Mouse (Mus musculus): ENCODE measurements around the gene Ahcyl2. TPM values are rescaled to one million over a fixed set of nuclear protein-coding genes. Genes with fewer than 3 reads are reported as not detected.

The Ahcyl2 gene
- total RNA-seq, 2 experiments from 2014 or later: 124 to 260 TPM

DNA sequence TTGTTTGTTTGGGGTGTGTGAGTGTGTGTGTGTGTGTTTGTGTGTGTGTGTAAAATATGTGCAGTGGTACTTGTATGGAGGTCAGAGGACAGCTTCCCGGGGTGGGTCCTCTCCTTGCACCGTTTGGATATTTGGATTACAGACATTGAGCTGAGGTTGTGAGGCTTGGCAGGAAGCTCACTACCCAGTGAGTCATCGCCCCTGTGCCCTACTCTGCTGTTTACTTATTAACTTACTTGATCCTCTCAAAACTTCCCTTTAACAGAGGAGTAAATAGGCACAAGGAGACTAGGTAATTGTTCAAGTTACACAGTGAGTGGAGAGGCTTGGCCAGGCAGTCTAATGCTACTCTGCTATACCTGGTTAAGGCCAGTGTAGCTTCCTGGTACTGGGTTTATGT is 81.0 kb downstream of the Ahcyl2 start:
- peak in 1 of 2 experiments; percentile 12 for DNase-seq (ENCODE audit: low spot score in 2 of 2)

DNA sequence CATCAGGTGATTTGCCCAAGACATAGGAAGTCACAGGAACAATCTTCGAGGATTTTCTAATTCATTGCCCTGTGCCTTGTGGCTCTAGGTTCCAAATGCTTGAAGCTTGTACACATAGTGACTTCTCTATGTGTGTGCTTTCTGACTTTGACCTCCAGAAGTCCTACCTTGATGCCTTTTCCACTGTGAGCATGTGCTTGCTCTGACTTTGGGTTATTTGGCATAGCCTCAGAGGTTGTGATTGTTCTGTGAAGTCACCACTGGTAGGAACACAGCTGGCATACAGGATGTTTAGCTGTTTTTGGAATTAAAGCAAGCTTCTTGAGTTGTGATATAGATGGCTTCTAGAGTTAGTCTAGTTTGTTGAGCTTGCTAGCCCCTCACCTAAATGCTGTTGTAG is 82.3 kb downstream of the Ahcyl2 start:
- no peak for DNase-seq (ENCODE audit: low spot score in 2 of 2)

DNA sequence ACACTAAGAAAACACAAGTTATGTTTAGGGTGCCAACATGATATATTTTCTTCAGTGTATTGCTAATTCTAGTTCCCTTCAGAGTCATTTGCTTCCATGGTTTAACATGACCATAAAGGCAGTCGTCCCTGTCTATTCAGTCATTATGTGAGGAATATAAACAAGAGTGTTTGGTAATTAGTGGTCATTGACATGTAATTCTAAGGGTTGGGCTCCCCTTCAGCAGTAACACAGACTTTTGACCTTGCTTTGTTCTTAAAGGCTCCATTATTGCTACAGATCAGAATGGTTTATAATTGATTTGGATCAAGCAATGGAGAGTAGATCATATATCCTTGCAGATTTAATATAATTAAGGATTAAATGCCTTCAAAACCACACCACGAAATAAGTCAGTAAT is 82.9 kb downstream of the Ahcyl2 start:
- DNase-seq (ENCODE audit: low spot score in 2 of 2): no peak

DNA sequence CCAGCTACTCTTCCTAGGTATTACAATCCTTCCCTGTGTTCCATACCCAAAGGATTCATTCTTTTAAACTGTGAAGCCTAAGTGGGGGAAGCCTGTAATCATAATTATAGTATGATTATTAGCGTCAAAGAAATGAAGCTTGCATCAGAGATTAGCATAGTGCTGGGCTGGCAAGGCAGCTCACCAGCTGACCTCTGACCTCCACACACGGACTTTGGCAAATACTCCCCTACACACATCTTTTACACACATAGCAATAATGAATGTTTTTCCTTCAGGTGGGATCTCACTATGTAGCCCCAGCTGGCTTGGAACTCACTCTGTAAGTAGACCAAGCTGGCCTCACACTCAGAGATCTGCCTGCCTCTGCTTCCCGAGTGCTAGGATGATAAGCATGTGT is 84.1 kb downstream of the Ahcyl2 start:
- DNase-seq (ENCODE audit: low spot score in 2 of 2): no peak

DNA sequence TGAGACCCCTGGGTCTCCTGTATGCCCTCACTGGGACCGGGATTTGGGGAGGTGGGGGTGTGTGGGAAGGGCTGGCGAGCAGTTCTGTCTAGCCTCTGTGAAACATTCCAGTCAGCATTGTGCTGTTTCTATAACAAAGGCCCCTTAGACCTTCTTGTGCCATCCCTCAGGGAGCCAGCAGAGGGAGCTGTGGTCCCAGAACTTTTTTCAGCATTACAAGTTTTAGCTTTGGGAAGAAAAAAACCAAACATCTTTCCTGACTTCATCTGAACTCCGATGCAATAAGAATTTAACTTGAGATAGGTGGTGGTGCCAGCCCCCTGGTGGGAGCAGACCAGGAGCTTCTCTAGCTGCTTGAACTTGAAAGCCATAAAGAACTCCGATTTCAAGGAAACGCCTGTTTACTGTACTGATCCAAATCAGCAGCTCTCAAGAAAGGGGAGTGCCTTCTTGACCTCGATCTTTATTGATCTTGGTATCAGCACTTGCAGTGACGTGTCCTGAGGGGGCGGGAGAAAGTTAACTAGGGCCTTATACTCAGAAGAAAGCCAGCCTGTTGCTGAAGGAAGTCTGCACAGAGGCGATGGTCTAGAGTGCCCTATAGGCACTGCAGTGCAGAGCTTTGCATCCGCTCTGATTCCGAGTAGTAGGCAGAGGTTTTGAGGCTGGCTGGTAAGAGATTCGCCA is 85.5 kb downstream of the Ahcyl2 start:
- DNase-seq (ENCODE audit: low spot score in 2 of 2): peak; percentile 69 to 79

DNA sequence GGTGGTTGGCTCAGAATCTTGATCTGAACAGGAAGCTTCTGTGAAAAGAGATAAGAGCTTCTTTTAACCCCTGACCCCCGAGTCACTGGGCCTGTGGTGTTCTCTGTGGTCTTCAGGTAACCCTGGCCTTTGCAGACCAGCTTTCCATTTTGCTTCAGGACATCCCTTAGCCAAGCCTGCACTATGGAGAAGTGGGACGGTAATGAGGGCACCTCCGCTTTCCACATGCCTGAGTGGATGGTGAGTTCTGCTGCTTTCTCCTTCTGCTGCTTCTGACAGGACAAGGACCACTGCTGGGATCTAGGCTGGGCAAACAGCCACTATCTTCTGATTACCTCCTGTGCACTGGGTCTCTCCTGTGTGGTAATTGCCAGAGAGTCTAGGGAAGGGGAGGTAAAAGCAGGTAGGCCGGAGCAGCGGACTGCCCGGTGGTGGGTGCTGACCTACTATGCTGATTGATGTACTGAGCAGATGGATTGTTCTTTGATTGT is 86.1 kb downstream of the Ahcyl2 start:
- DNase-seq (ENCODE audit: low spot score in 2 of 2): no peak

DNA sequence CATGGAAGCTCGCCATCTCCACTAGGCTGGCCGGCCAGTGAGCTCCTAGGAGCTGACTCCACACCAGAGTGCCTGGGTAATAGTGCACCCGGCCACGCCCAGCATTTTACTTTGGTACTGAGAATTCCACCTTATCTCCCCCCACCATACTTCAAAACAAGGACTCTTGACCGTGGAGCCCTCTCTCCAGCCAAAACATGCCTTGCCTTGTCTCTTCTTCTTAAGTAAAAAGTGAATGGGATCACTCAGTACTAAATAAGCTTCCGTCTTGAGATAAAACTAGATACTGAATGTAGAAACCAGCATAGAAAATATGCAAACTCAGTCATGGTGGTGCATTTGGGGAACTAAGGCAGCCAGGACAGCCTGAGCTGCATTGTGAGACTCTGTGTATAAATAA is 90.8 kb downstream of the Ahcyl2 start:
- DNase-seq (ENCODE audit: low spot score in 2 of 2): no peak

DNA sequence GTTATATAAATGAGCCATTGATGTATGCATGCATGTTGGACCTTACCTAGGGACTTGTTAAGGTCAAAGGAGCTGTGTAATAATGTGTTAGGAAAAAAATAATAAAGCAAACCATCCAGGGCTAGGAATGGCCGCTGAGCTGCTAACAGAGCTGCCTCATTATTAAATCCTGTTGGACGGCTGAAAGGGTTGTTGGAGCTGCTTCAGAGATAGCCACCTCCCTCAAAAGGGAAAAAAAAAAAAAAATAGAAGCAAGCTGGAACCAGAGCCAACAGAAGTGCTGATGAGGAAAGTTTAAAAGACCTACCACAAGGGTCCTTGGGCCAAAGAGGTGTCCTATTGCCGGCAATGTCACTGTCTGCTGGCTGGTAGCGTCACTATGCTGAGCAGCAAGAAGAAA is 91.5 kb downstream of the Ahcyl2 start:
- DNase-seq (ENCODE audit: low spot score in 2 of 2): no peak

DNA sequence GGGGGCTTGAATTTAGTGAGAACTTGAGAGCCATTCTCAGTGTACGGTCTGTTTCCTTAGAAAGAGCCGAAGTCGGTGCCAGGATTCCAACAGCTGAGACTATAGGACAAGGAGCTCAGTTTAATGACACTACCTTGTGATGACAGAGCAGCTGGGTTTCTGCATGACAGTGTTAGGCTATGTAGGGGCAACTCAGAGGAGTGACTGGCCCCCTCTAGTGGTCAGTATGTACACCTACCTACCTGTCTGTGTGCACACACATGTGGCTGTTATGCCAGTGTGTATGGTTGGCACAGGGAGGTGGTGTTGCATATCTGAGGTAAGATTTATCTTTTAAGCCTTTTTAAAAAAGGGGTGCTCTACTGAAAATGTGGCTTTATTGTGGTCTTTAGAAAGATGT is 92.4 kb downstream of the Ahcyl2 start:
- DNase-seq (ENCODE audit: low spot score in 2 of 2): no peak

DNA sequence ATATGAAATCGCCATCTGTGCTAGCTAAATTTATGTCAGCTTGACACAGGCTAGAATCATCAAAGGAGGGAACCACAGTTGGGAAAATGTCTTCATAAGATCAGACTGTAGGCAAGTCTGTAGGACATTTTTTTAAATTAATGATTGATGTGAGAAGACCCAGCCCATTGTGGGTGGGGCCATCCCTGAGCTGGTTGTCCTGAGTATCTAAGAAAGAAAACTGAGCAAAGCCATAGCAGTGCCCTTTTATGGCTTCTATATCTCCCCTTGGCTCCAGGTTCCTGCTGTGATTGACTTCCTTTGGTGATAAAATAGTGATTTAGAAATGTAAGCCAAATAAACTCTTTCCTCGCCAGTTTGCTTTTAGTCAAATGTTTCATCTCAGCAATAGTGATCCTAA is 97.1 kb downstream of the Ahcyl2 start:
- no peak for DNase-seq (ENCODE audit: low spot score in 2 of 2)

DNA sequence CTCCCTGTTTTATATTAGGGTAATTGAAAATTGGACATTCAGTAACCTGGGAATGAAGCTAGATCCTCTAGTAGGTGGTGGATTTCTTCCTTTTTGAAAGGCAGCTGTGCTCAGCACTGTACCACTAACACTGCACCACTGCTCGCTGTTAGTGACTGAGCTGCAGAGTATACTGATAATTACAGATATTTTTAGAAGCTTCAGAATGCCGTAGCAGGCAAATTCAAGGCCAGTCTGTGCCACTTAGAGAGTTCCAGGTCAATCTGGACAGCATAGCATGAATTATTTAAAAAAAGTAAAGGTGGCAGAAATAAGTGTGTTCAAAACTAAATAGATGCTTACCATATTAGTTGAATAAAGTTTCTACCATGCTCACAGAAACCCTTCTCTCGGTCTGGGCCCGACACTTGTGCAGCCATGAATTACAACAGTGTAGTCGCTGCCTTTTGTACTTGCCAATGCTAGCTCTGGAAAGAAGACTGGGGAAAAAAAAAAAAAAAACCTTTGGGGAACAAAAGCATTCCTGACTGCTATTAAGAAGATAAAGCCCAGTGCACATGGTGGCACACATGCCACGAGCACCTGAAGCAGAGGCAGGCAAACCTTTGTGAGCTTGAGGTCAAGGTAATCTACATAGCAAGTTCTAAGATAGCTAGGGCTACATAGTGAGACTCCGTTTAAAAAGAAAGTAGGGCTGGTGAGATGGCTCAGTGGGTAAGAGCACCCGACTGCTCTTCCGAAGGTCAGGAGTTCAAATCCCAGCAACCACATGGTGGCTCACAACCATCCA is 99.3 kb downstream of the Ahcyl2 start:
- DNase-seq (ENCODE audit: low spot score in 2 of 2): no peak

DNA sequence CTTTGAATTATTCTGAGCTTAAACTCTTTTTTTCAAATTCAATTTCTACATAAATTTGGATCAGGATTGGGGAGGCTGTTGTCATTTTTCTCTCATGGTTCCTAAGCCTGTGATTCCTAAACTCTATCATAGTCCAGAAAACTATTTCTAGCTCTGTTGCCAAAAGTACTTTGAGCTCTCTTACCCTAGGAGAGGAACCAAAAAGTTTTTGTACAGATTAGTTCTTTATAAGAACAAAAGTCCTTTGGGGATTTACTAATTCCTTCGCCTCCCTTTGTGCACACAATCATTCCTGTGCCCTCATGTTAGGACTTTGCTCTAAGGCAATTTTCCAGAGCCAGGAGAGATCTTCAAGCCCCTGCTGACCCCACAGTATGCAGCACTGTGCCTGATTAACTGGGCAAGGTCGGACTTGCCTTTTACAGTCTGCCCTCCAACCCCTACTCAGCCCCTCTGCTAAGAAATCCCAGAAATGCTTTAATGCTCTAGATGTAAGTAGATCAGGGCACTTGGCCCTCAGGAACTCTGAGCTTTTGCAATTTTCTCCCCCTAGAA is 100.6 kb downstream of the Ahcyl2 start:
- no peak for DNase-seq (ENCODE audit: low spot score in 2 of 2)

DNA sequence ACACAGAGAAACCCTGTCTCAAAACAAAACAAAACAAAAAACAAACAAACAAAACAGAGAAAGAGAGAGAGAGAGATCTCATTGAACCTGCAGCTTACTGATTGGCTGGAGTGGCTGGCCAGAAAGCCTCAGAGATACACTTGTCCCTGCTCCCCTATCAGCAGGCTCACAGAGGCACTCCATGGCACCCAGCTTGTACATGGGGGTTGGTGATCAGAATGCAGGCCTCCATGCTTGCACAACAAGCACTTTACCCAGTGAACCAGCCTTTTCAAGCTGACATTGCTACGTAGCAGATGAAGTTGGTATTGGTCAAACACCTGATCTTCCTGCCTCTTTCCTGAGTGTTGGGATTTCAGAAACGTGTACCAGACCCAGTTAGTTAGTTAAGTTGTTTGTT is 105.8 kb downstream of the Ahcyl2 start:
- no peak for DNase-seq (ENCODE audit: low spot score in 2 of 2)

DNA sequence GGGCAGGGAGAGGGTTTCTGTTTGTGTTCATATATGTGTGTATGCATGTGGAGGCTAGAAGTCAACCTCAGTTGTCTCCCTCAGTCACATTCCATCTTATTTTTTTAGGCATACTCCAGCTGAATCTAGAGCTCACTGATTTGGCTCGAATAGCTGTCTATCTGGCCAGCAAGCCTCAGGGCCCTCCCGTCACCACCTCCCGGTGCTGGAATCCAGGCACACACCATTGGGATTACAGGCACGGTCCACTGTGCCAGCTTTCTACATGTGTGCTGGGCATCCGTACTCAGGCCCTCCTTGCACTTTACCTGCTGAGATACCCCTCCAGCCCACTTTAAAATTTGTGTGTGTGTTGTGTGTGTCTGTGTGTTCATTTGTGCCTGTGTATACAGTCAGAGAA is 107.8 kb downstream of the Ahcyl2 start:
- DNase-seq (ENCODE audit: low spot score in 2 of 2): no peak

DNA sequence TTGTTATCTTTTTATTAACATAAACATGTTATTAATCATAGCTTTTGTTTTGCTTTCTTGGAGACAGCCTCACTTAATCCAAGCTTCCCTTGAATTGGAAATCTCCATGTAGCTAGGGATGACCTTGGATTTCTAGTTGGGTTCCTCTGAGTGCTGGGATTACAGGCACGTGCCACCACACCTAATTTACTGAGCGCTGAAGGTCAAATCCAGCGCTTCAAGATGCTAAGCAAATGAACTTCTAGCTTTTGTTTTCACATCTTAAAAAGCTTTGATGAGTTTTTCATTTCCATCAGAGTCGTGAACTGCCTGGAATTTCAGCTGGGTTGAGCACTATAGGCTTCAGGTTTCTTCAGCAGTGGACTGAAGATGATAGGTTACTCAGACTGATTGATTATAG is 109.0 kb downstream of the Ahcyl2 start:
- DNase-seq (ENCODE audit: low spot score in 2 of 2): no peak

DNA sequence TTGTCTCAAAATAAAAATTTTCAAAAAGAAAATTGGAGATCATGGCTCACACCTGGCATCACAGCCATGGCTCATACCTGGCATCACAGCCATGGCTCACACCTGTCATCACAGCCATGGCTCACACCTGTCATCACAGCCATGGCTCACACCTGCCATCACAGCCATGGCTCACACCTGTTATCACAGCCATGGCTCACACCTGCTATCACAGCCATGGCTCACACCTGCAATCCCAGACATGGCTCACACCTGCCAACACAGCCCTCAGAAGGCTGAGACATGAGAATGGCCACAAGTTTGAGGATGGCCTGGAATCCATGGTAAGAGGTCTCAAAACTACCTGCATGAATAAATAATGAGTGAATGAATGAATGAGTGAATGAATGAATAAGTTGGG is 111.8 kb downstream of the Ahcyl2 start:
- DNase-seq (ENCODE audit: low spot score in 2 of 2): no peak

DNA sequence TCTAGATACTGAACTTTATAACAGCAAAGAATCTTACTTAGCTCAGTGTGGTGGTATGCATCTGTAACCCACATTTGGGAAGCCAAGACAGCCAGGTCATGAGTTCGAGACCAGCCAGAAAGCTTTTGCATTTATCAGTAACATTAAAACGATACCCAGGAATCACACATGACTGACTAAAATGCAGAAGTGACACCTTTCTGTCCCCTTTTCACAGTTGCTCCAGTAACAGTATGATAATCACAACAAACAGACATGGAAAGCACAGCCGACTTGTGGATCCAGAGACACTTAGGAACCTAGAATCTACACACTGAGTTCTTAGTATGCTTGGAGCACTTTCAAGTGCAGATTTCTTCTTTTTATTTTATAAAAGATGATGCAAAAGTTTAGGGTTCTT is 113.0 kb downstream of the Ahcyl2 start:
- DNase-seq (ENCODE audit: low spot score in 2 of 2): no peak

DNA sequence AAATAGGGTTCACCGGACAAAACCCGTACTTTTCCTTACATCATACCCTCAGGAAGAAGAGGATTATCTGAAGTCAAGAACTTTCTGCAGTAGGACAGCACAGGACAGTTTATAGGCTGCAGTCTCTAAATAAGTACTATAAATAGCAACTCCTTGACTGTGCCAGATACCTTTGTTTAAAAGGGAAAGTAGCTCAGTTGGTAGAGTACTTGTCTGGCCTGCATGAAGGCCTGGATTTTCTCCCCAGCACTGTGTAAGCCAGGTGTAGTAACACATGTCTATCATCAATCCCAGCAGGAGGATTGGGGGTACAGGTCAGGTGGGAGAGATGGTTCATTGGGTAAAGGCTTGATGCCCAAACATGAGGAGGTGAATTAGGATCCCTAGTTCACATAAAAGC is 114.1 kb downstream of the Ahcyl2 start:
- DNase-seq (ENCODE audit: low spot score in 2 of 2): no peak

DNA sequence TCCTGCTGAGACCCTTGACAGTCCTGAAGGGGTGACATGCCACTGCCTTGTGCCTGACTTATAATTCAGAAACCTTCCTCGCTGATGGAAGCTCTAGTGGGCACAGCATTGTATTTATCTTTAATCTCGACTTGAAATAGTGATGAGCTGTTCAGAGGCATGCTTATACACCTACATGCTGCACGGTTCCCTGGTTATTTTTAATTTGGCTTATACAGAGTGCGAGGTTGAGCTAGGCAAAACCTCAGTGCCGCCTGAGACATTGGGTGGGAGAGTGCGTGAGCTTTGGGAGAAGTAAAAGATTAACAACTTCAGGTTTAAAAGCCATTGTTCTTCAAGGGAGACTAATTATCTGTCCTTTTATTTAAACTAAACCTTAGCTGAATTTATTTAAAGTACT is 115.1 kb downstream of the Ahcyl2 start:
- DNase-seq (ENCODE audit: low spot score in 2 of 2): no peak

DNA sequence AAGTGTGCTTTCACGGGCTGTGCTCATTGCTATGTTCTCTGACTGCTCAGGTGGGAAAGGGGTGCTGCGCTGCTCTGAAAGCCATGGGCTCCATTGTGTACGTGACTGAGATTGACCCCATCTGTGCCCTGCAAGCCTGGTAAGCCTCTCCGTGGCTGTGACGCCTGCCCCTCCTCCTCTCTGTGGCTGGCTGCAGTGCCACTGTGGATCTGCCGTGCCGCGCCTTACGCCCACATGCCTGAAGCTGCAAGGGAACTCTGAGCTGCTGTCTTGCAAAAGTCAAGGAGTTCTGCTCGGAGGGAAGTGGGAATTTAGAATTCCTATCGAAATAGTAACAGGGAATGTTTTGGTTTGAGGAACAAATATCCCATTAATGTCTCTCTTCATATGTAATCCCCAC is 123.3 kb downstream of the Ahcyl2 start:
- DNase-seq (ENCODE audit: low spot score in 2 of 2): no peak

DNA sequence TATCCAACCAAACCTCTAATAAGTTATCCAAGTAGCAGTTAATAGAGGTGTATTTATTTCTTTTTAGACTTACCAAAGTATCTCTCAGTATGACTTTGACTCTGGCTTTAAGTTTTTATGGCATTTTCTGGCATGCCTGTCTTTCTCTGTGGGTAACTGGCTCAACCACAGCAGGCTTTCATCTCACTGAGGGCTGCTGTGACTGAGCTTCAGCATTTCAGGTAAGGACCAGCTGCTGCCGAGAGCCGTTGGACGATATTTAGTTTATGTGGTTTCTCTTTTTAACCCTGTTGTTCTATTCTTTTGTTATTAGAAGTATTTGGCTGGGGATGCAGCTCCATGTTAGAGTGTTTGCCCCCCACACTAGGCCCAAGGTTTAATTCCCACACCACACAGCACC is 129.2 kb downstream of the Ahcyl2 start:
- DNase-seq (ENCODE audit: low spot score in 2 of 2): no peak

DNA sequence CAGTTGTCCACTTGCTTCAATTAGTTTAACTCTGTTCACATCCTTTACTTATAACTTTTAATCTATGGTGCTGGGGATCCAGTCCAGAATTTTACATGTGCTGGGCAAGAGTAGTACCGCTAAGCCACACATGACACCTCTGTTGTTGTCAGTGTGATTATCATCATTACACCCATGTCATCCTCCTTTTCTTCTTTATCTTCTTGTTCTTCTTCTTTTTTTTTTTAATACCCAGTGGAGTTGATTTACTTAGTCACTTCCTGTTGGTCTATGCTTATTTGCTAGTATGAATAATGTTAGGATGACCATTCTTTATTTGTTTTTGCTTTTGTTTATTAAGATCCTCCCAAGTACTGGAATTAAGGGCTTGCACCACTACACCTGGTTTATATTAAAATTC is 133.6 kb downstream of the Ahcyl2 start:
- DNase-seq (ENCODE audit: low spot score in 2 of 2): no peak

Measured in adrenal gland, adult 18-20 months (tissue).